Mouse (Mus musculus): ENCODE data around the gene Lce1f.

Lce1f gene

GRCm38 (mm10) chr3:92720250-92720649 lies at the start of gene Lce1f:
Lce1f (minus strand) TSS chr3:92720350.
- no peak for DNase-seq

- no peak for DNase-seq
These were observed 44.8 kb upstream of the Lce1f start, which contains the start of gene Lce1h for GRCm38 (mm10) chr3:92764965-92765364. Lce1h (minus strand) TSS chr3:92765065.

GRCm38 (mm10) chr3:92753197-92753596 lies 33.0 kb upstream of the Lce1f start:
- DNase-seq, result no peak

- no peak for DNase-seq
These were observed 32.1 kb upstream of the Lce1f start, which contains the start of gene Lce1g for GRCm38 (mm10) chr3:92752238-92752637. Lce1g (minus strand) TSS chr3:92752338.

- no peak for DNase-seq
These were observed 18.8 kb upstream of the Lce1f start, which contains the start of gene Gm38119 for GRCm38 (mm10) chr3:92738996-92739395. Gm38119 (minus strand) TSS chr3:92739096.

GRCm38 (mm10) chr3:92722631-92723030 lies 2.5 kb upstream of the Lce1f start:
- DNase-seq, result no peak

GRCm38 (mm10) chr3:92715122-92715521 lies 5.0 kb downstream of the Lce1f start:
- no peak for DNase-seq

- DNase-seq, result no peak
These were observed 11.2 kb downstream of the Lce1f start, which contains the start of gene Lce1e for GRCm38 (mm10) chr3:92708974-92709373. Lce1e (minus strand) TSS chr3:92709074.

GRCm38 (mm10) chr3:92694613-92695012 lies 25.5 kb downstream of the Lce1f start:
- no peak for DNase-seq

- no peak for DNase-seq
These were observed 28.5 kb downstream of the Lce1f start for GRCm38 (mm10) chr3:92691688-92692087.

- peak; percentile 6 for DNase-seq
These were observed 31.0 kb downstream of the Lce1f start for GRCm38 (mm10) chr3:92689154-92689553.

GRCm38 (mm10) chr3:92687110-92687509 lies 33.0 kb downstream of the Lce1f start, which contains the start of gene Lce1d:
Lce1d (minus strand) TSS chr3:92687210.
- DNase-seq, result no peak

GRCm38 (mm10) chr3:92678947-92679346 lies 41.2 kb downstream of the Lce1f start, which contains the start of gene Lce1c:
Lce1c (plus strand) TSS chr3:92679247.
- no peak for DNase-seq

GRCm38 (mm10) chr3:92670215-92670614 lies 49.9 kb downstream of the Lce1f start, which contains the start of gene Lce1a2:
Lce1a2 (minus strand) TSS chr3:92670315.
- DNase-seq, result no peak
